Mouse (Mus musculus) heart, embryonic 11.5 days (tissue): Measurements from ENCODE around the gene E2f7. TPM values are rescaled to one million over a fixed set of nuclear protein-coding genes. Genes with fewer than 3 reads are reported as not detected.

Experiments used
- polyA plus RNA-seq: library from polyadenylated mRNA; unstranded; fragments of >200 nt; fragmentation: Nextera tagmentation; extraction: Ambion mirVana; gene quantifications from 2 replicates; pipeline ENCODE4 v1.2.1, GENCODE M21; 2014

E2f7 gene
- polyA plus RNA-seq, 1 experiment from 2014 or later, result 21.9 TPM

Other genes starting within 250 kb of the E2f7 start
- gene Csrp2, start 174.3 kb downstream of the E2f7 start, polyA plus RNA-seq, result 430 and 458 TPM in 2 replicates